Mouse (Mus musculus) ES-Bruce4 (cell line): Measurements from ENCODE around the gene Gm4131. TPM values are rescaled to one million over a fixed set of nuclear protein-coding genes. Genes with fewer than 3 reads are reported as not detected.

Source experiments
- H3K27ac ChIP-seq: 2 replicates; pipeline ENCODE4 v1.5.1; 2012; ENCODE audit warnings: low read length, inconsistent platforms; ENCODE audit not compliant: insufficient read depth
- H3K27me3 ChIP-seq: 2 replicates; pipeline ENCODE4 v1.6.1; 2012; ENCODE audit warnings: mild to moderate bottlenecking, low read length, inconsistent platforms; ENCODE audit not compliant: control insufficient read depth, poor library complexity, insufficient read depth, severe bottlenecking
- H3K36me3 ChIP-seq: 2 replicates; pipeline ENCODE4 v1.6.1; 2012; ENCODE audit warnings: inconsistent platforms, mild to moderate bottlenecking, low read length, moderate library complexity; ENCODE audit not compliant: control insufficient read depth, poor library complexity, insufficient read depth, severe bottlenecking
- H3K4me1 ChIP-seq: one replicate; pipeline ENCODE4 v1.8.1; 2011; ENCODE audit warnings: low read length; ENCODE audit not compliant: control insufficient read depth, insufficient read depth
- H3K4me3 ChIP-seq: 2 replicates; pipeline ENCODE4 v1.5.1; 2011; ENCODE audit warnings: low read depth, mild to moderate bottlenecking, low read length
- H3K9ac ChIP-seq: 2 replicates; pipeline ENCODE4 v1.6.1; 2012; ENCODE audit warnings: low read depth, mild to moderate bottlenecking, inconsistent platforms; ENCODE audit not compliant: poor library complexity, severe bottlenecking
- H3K9me3 ChIP-seq: replicated peaks from 2 replicates; pipeline ENCODE4 v1.6.1; 2012; ENCODE audit warnings: mild to moderate bottlenecking, low read length, inconsistent platforms; ENCODE audit not compliant: control insufficient read depth, poor library complexity, insufficient read depth, severe bottlenecking
- CTCF ChIP-seq: IDR thresholded peaks from one replicate; pipeline ENCODE4 v1.8.1; 2011; ENCODE audit warnings: low read depth, low read length
- EP300 ChIP-seq: IDR thresholded peaks from 2 replicates; pipeline ENCODE4 v1.6.1; 2011; ENCODE audit warnings: low read depth, low read length; ENCODE audit not compliant: insufficient read depth
- POLR2A ChIP-seq: IDR thresholded peaks from one replicate; pipeline ENCODE4 v1.8.1; 2011; ENCODE audit warnings: low read length; ENCODE audit not compliant: insufficient read depth
- polyA plus RNA-seq: library from polyadenylated mRNA; stranded (reverse); fragments of >200 nt; gene quantifications from 2 replicates; pipeline ENCODE4 v1.2.4, GENCODE M21; 2011; ENCODE audit warnings: low read depth; ENCODE audit not compliant: missing spikeins, insufficient read depth, insufficient read length

Gm4131 gene
- polyA plus RNA-seq, 1 experiment: not detected

DNA sequence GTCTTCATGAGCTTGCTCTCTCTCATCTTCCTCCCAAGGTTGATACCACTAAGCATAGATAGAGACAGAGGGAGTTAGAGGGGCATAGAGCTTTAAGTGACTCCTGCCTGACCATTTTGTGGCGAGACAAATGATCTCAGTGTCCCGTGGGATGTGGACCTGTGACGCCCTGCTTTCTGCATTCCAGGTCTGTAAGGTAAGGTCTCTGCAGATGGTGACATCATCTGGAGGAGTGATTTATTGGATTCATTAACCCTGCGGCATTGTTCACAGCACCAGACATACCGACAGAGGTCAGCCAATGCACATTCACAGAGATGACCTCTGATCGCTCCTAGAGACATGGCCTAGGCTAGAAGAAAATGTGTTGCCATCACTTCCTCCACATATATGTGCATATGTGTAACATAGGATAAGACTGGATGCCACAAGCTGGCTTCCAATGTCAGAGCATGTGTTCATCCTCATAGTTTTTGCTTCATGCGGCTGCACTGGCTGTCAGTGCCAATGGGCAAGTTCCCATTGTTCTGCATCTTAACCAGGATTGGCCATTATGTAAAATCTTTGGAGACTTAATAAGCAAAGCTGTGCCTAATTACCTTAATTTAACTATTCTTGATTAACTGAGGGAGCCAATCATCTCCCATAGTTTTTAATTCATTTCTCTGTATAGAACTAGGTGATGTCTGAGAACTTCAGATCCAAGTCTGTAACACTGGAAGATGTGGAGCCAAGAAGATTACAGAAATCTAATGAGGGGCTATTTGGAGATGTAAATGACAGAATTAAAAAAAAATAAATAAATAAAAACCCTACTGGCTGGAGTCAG is 120.1 kb downstream of the Gm4131 start:
- Histone ChIP-seq H3K36me3 (no peaks in the 10 kb centered on the region), H3K27ac (no peak overlapping the region), H3K27me3 (no peaks in the 10 kb centered on the region), H3K4me1 (no peaks in the 10 kb centered on the region), H3K9me3 (no peaks in the 10 kb centered on the region), H3K9ac (no peak overlapping the region), H3K4me3 (no peak overlapping the region)
- no peak for TF ChIP-seq EP300

DNA sequence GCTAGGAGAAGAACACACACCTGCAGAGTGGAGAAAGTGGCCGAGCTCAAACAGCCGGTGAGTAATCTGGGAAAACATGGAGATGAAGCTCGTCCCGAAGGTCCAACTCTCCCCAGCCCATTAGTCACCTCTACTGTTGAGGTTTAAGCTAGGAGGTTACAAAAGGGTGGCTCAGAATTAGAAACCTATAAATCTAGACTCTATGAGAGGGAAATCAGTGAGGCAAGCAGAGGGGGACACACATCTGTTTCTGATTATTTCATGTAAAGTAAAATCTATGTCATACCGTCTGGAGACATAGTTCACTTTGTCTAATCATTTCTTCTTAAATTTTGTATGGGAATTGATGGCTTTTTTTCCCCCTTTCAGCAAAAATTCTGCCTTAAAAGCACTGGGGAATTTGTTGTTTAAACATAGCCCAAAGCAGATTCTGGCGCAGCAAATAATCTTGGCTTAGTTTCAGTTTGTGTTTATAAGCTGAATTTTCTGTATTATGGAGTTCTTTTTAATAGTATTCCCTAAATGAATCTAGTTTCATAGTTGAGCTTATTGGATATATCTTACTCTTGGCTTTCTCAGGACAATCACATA is 122.8 kb downstream of the Gm4131 start:
- H3K27ac ChIP-seq: no peak overlapping the region

DNA sequence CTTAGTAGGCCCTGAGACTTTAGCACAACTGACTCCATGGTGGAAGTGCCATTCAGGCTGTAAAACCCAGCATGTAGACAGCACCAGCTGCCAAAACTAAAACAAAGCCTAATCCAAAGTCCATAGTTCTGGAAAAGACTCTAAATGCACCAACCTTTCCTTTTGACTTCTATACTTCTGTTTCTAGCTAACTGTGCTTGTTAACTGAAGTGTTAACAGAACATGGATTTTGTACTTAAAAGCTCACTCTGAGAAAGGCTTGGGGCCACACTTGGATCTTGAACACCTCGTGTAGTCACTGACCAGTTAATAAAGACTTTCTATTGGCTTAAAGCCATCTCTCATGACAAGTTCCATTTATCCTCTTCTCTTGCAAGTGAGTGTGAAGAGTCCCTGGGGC is 123.8 kb downstream of the Gm4131 start:
- no peaks in the 10 kb centered on the region for H3K36me3 ChIP-seq
- H3K27ac ChIP-seq: no peak overlapping the region
- no peak for TF ChIP-seq EP300
- no peak for TF ChIP-seq POLR2A
- TF ChIP-seq CTCF: no peak
- H3K27me3 ChIP-seq: no peaks in the 10 kb centered on the region; the same call in 1 of the 2 replicates
- peaks cover 4% of the 10 kb centered on the region for H3K9me3 ChIP-seq
- no peak overlapping the region for H3K9ac ChIP-seq
- no peaks in the 10 kb centered on the region for H3K4me1 ChIP-seq
- H3K4me3 ChIP-seq: no peak overlapping the region

More for the DNA sequence above, 122.8 kb downstream of the Gm4131 start:
- Histone ChIP-seq H3K4me3 (no peak overlapping the region), H3K4me1 (no peaks in the 10 kb centered on the region), H3K9me3 (no peaks in the 10 kb centered on the region), H3K36me3 (no peaks in the 10 kb centered on the region), H3K27me3 (no peaks in the 10 kb centered on the region; the same call in 1 of the 2 replicates), H3K9ac (no peak overlapping the region)
- TF ChIP-seq EP300 (no peak), CTCF (no peak), POLR2A (no peak)

DNA sequence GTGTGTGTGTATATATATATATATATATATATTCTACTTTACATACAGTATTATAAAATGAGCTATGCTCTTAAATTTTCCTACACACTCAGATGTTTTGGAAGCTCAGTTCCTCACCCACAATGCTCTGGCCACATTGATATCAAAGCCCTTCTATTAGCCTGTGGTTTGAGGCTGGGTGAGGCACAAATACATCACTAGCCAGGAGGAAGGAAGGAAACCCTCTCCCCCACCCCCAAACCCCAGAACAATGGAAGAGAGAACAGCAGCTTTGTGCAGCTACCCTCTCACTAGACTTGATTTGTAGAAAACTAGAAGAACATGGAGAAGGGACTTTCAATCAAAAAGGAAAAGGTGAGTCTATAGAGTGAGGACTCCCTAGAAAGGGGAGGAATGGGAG is 126.7 kb downstream of the Gm4131 start:
- H3K4me3 ChIP-seq: no peak overlapping the region

DNA sequence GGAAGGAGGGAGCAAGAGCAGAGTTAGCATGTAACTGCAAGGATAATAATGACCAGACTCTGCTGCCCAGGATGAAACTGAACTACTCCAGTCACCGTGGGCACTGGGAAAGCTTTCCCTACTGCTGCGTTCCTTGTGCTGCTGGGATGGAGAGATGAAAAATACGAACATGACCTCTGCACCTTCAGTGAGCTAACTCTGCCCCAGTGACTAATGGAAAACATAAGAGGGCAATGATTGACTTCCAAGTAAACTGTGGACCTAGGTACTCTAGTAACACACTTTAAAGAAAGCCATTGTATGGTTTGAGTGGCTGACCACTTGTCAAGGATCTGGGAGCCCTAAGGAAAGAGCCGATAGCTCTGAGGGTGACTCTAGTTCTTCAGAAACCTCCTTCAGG is 128.5 kb downstream of the Gm4131 start:
- H3K9me3 ChIP-seq: peaks cover 4% of the 10 kb centered on the region
- no peaks in the 10 kb centered on the region for H3K4me1 ChIP-seq
- no peaks in the 10 kb centered on the region for H3K36me3 ChIP-seq
- H3K4me3 ChIP-seq: no peak overlapping the region
- H3K27ac ChIP-seq: no peak overlapping the region
- H3K27me3 ChIP-seq: no peaks in the 10 kb centered on the region; the same call in 1 of the 2 replicates
- TF ChIP-seq EP300 (no peak), CTCF (no peak), POLR2A (no peak)
- H3K9ac ChIP-seq: no peak overlapping the region

More for the DNA sequence above, 126.7 kb downstream of the Gm4131 start:
- Histone ChIP-seq H3K36me3 (no peaks in the 10 kb centered on the region), H3K9ac (no peak overlapping the region), H3K4me1 (no peaks in the 10 kb centered on the region), H3K27me3 (no peaks in the 10 kb centered on the region; the same call in 1 of the 2 replicates), H3K27ac (no peak overlapping the region), H3K9me3 (peaks cover 4% of the 10 kb centered on the region)
- no peak for TF ChIP-seq POLR2A

DNA sequence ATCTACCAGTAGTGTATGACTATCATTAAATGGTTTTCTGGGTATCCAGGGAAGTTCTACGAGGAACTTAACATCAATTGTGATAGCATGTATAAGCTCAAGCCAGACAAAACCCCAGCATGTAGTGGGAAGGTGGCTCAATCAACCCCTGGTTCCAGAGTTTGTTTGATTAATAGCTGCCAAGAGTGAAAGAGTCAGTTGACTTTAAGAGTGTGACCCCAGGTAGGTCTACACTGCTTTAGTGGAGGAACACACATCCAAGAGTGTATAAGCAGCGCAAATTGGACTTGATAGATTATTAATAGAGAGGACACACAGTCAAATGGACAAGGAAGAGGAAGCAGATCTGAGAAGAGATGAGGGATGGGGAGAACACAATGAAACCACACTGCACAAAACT is 128.9 kb downstream of the Gm4131 start:
- no peak overlapping the region for H3K27ac ChIP-seq
- no peaks in the 10 kb centered on the region for H3K4me1 ChIP-seq
- TF ChIP-seq CTCF (no peak), EP300 (no peak), POLR2A (no peak)
- H3K9ac ChIP-seq: no peak overlapping the region
- no peaks in the 10 kb centered on the region for H3K36me3 ChIP-seq
- H3K9me3 ChIP-seq: peaks cover 4% of the 10 kb centered on the region
- no peak overlapping the region for H3K4me3 ChIP-seq
- no peaks in the 10 kb centered on the region; the same call in 1 of the 2 replicates for H3K27me3 ChIP-seq
